Mouse (Mus musculus) CH12.LX (cell line): Measurements from ENCODE around the gene Gm6614. TPM values are rescaled to one million over a fixed set of nuclear protein-coding genes. Genes with fewer than 3 reads are reported as not detected.

Experiments
- DNase-seq: peaks from one replicate; pipeline ENCODE4 v3.0.0-alpha.2; 2013; ENCODE audit errors: extremely low read depth
- H3K27ac ChIP-seq: 2 replicates; pipeline ENCODE4 v1.5.1; 2012; ENCODE audit warnings: low read depth, mild to moderate bottlenecking, control low read depth, moderate library complexity; ENCODE audit not compliant: insufficient read depth
- H3K27me3 ChIP-seq: replicated peaks from 2 replicates; pipeline ENCODE3; 2012; ENCODE audit warnings: inconsistent platforms
- H3K36me3 ChIP-seq, 2 experiments: replicated peaks in 1 of 2; 2 replicates each; pipeline versions ENCODE3 to v1.6.1; 2012; ENCODE audit warnings: inconsistent platforms in 1 of 2, low read length in 1 of 2, mild to moderate bottlenecking in 1 of 2, mixed read lengths in 1 of 2, moderate library complexity in 1 of 2; ENCODE audit not compliant: control insufficient read depth in 1 of 2, insufficient read depth in 1 of 2
- H3K4me1 ChIP-seq, 2 experiments: 2 replicates each; pipeline ENCODE4 v1.6.1; 2012; ENCODE audit warnings: inconsistent platforms in 1 of 2, moderate library complexity in 1 of 2; ENCODE audit not compliant: insufficient read depth in 2 of 2, control insufficient read depth in 1 of 2
- H3K4me2 ChIP-seq: 2 replicates; pipeline ENCODE4 v1.6.1; 2012; ENCODE audit warnings: low read depth, mild to moderate bottlenecking, control low read depth; ENCODE audit not compliant: poor library complexity, insufficient read depth, severe bottlenecking
- H3K4me3 ChIP-seq, 3 experiments: fragments of 150-350 bp in 1 of 3; sonication (generic) in 1 of 3; replicated peaks in 1 of 3; 2 replicates each; pipeline versions ENCODE3 to v1.5.1; 2011 to 2012; ENCODE audit warnings: low read depth in 2 of 3, low read length in 2 of 3, mild to moderate bottlenecking in 2 of 3, moderate library complexity in 2 of 3, control low read depth in 1 of 3, improper control_type of control experiment in 1 of 3, inconsistent platforms in 1 of 3, mixed read lengths in 1 of 3; ENCODE audit not compliant: poor library complexity in 1 of 3
- H3K79me2 ChIP-seq: replicated peaks from 2 replicates; pipeline ENCODE4 v1.6.1; 2012; ENCODE audit warnings: mild to moderate bottlenecking, moderate library complexity; ENCODE audit not compliant: control insufficient read depth, poor library complexity, insufficient read depth, severe bottlenecking; ENCODE audit errors: extremely low read depth
- H3K9ac ChIP-seq: 2 replicates; pipeline ENCODE4 v1.6.1; 2012; ENCODE audit warnings: low read depth, mild to moderate bottlenecking, control low read depth, moderate library complexity; ENCODE audit not compliant: insufficient read depth
- H3K9me3 ChIP-seq: replicated peaks from 2 replicates; pipeline ENCODE3; 2012; ENCODE audit warnings: low read length, inconsistent platforms, mixed read lengths
- CTCF ChIP-seq, 2 experiments: IDR thresholded peaks in 1 of 2; conservative IDR thresholded peaks in 1 of 2; 2 replicates each; pipeline ENCODE4 v1.5.1; 2011 to 2012; ENCODE audit warnings: low read depth in 2 of 2, low read length in 2 of 2, improper control_type of control experiment in 1 of 2, inconsistent platforms in 1 of 2, mild to moderate bottlenecking in 1 of 2, moderate library complexity in 1 of 2
- E2F4 ChIP-seq: IDR thresholded peaks from 2 replicates; pipeline ENCODE4 v1.6.1; 2011; ENCODE audit warnings: low read depth, low read length, improper control_type of control experiment; ENCODE audit not compliant: insufficient replicate concordance
- ELF1 ChIP-seq: IDR thresholded peaks from 2 replicates; pipeline ENCODE4 v1.6.1; 2014; ENCODE audit warnings: low read depth, mild to moderate bottlenecking, inconsistent platforms, low read length, improper control_type of control experiment
- EP300 ChIP-seq: IDR thresholded peaks from 2 replicates; pipeline ENCODE4 v1.6.1; 2011; ENCODE audit warnings: low read length, improper control_type of control experiment
- ETS1 ChIP-seq: conservative IDR thresholded peaks from 2 replicates; pipeline ENCODE4 v1.6.1; 2012; ENCODE audit warnings: low read depth, mild to moderate bottlenecking, inconsistent platforms, low read length, improper control_type of control experiment, moderate library complexity
- HCFC1 ChIP-seq: IDR thresholded peaks from 2 replicates; pipeline ENCODE4 v1.6.1; 2012; ENCODE audit warnings: low read depth, mild to moderate bottlenecking, inconsistent platforms, low read length, improper control_type of control experiment
- JUN ChIP-seq: IDR thresholded peaks from 2 replicates; pipeline ENCODE4 v1.6.1; 2011; ENCODE audit warnings: low read depth, mild to moderate bottlenecking, low read length, improper control_type of control experiment, moderate library complexity; ENCODE audit not compliant: insufficient read depth
- JUND ChIP-seq: conservative IDR thresholded peaks from 2 replicates; pipeline ENCODE4 v1.6.1; 2011; ENCODE audit warnings: low read depth, low read length, improper control_type of control experiment
- MAFK ChIP-seq: IDR thresholded peaks from 2 replicates; pipeline ENCODE4 v1.6.1; 2011; ENCODE audit warnings: low read length, improper control_type of control experiment; ENCODE audit not compliant: insufficient replicate concordance
- MAX ChIP-seq: IDR thresholded peaks from 2 replicates; pipeline ENCODE4 v1.6.1; 2011; ENCODE audit warnings: low read length, improper control_type of control experiment
- MAZ ChIP-seq: IDR thresholded peaks from 2 replicates; pipeline ENCODE4 v1.6.1; 2012; ENCODE audit warnings: low read depth, mild to moderate bottlenecking, inconsistent platforms, low read length, improper control_type of control experiment, moderate library complexity
- MXI1 ChIP-seq: IDR thresholded peaks from 2 replicates; pipeline ENCODE4 v1.6.1; 2011; ENCODE audit warnings: mild to moderate bottlenecking, low read depth, low read length, improper control_type of control experiment
- MYC ChIP-seq: IDR thresholded peaks from 2 replicates; pipeline ENCODE4 v1.6.1; 2011; ENCODE audit warnings: low read depth, mild to moderate bottlenecking, improper control_type of control experiment, low read length
- NELFE ChIP-seq: IDR thresholded peaks from 2 replicates; pipeline ENCODE4 v1.6.1; 2011; ENCODE audit warnings: low read depth, low read length, improper control_type of control experiment
- PAX5 ChIP-seq: IDR thresholded peaks from 2 replicates; pipeline ENCODE4 v1.6.1; 2012; ENCODE audit warnings: low read length, inconsistent platforms, mixed read lengths
- POLR2A ChIP-seq: IDR thresholded peaks from 2 replicates; pipeline ENCODE4 v1.6.1; 2011; ENCODE audit warnings: low read depth, mild to moderate bottlenecking, improper control_type of control experiment, low read length
- RAD21 ChIP-seq: IDR thresholded peaks from 2 replicates; pipeline ENCODE4 v1.6.1; 2011; ENCODE audit warnings: low read depth, mild to moderate bottlenecking, low read length, improper control_type of control experiment, moderate library complexity
- SMC3 ChIP-seq: IDR thresholded peaks from 2 replicates; pipeline ENCODE4 v1.6.1; 2011; ENCODE audit warnings: low read depth, low read length, improper control_type of control experiment
- TBP ChIP-seq: conservative IDR thresholded peaks from 2 replicates; pipeline ENCODE4 v1.6.1; 2011; ENCODE audit warnings: low read depth, low read length, improper control_type of control experiment
- USF1 ChIP-seq: IDR thresholded peaks from 2 replicates; pipeline ENCODE4 v1.6.1; 2014; ENCODE audit warnings: low read depth, mild to moderate bottlenecking, inconsistent platforms, low read length, improper control_type of control experiment
- USF2 ChIP-seq: conservative IDR thresholded peaks from 2 replicates; pipeline ENCODE4 v1.6.1; 2011; ENCODE audit warnings: low read depth, low read length, improper control_type of control experiment
- ZNF384 ChIP-seq: IDR thresholded peaks from 2 replicates; pipeline ENCODE4 v1.6.1; 2012; ENCODE audit warnings: low read depth, low read length, improper control_type of control experiment, inconsistent platforms
- dilution Hi-C: fragments of 300-500 bp; cut with MboI; formaldehyde crosslinking; loops from 2 replicates; pipeline ENCODE4 v1.14.3; 2020; ENCODE audit warnings: low sequenced_read_pairs; ENCODE audit not compliant: extremely low pct_unique_long_range_greater_than_20kb, extremely low pct_ligation_motif_present
- in situ Hi-C: fragments of 300-500 bp; cut with MboI; formaldehyde crosslinking; loops from 3 replicates; pipeline ENCODE4 v1.14.3; 2019; ENCODE audit warnings: low sequenced_read_pairs, low pct_ligation_motif_present, low pct_unique_long_range_greater_than_20kb, mixed read lengths
- polyA plus RNA-seq: library from polyadenylated mRNA; unstranded; fragments of >175 nt; gene quantifications from 2 replicates; pipeline ENCODE4 v1.2.1, GENCODE M21; 2012; ENCODE audit warnings: low read depth; ENCODE audit not compliant: insufficient read length
- total RNA-seq, 2 experiments: library from RNA; depleted of rRNA; stranded (reverse); fragments of 300-350 nt in 1 of 2; fragments of >200 nt in 1 of 2; gene quantifications; 2 replicates each; pipeline ENCODE4 v1.2.3; 2012 to 2014

Gene Gm6614
- total and polyA plus RNA-seq, 3 experiments: not detected

DNA sequence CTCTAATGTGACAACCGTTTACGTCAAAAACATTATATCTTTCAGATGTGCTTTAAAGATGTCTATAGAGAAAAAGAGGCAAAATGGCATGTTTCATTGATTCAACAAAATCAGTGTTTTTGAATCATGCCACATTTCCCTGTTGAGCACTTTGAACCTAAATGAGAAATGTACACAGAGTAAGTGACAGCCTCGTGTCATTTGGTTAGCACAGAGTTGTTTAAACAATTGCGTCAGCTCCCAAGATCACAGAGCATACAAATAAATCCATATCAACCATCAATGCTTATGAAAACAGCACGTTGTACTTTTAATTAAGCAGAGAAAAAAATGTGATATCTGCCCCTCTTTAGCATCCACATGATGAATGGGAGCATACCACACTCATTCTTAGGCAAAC, 50.7 kb downstream of the Gm6614 start:
- Histone ChIP-seq H3K79me2 (no peaks in the 10 kb centered on the region), H3K36me3 (no peaks in the 10 kb centered on the region), H3K27me3 (no peaks in the 10 kb centered on the region), H3K9me3 (peaks cover 13% of the 10 kb centered on the region), H3K27ac (no peak overlapping the region), H3K4me3 (no peak overlapping the region), H3K4me1 (no peaks in the 10 kb centered on the region), H3K4me2 (no peak overlapping the region), H3K9ac (no peak overlapping the region)
- dilution Hi-C loops: no loop called here
- in situ Hi-C loops: no loop called here
- TF ChIP-seq ELF1 (no peak), JUND (no peak), MXI1 (no peak), SMC3 (no peak), EP300 (no peak), E2F4 (no peak)
- no peak for DNase-seq

DNA sequence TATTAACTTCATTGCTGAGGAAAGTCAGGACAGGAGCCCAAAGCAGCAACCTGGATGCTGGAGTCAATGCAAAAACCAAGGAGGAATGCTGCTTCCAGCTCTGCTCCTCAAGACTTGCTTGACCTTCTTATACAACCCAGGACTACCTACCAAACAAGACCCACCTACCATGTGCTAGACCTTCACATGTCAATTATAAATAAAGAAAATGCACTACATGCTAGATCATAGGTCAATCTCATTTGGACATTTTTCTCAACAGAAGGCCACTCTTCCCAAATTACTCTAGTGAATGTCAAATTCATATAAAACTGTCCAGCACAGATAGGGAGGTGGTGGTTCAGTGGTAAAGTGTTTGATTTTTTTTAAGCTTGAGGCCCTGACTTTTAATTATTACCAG, 64.4 kb downstream of the Gm6614 start, which contains the start of gene Slco1a1:
Slco1a1 (minus strand) TSS at position 101 of the 400 bp plus-strand sequence.
- no peaks in the 10 kb centered on the region for H3K27me3 ChIP-seq
- in situ Hi-C loops (no loop called here), dilution Hi-C loops (no loop called here)

DNA sequence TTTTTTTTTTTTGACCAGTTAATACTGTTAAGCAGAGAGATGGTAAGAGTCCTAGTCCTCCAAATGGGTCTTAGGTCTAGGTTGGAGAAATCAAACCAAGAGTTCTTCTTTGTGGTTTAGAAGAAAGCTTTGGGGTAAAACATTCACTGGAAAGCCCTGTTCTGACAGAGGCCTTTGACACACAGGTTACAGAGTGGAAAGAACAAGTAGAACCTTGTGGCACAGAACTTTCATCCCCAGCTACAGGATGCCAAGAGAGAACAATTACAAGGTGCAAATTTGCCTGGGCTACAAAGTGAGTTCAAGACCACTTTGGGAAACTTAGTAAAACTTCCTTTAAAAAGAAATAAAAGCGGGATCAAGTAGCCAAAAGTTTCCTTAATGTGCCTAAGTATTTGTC, 70.8 kb downstream of the Gm6614 start:
- no peak for TF ChIP-seq MXI1
- TF ChIP-seq CTCF (conservative IDR thresholded peaks at IDR 0.05 in 1 of 2, IDR thresholded peaks at IDR 0.05 in 1 of 2; ENCODE audit: low read depth in 2 of 2, low read length in 2 of 2): no peak
- TF ChIP-seq MAFK: no peak
- no peak for TF ChIP-seq MYC
- no peak for TF ChIP-seq RAD21

More for the DNA sequence above, 64.4 kb downstream of the Gm6614 start, which contains the start of gene Slco1a1:
- Histone ChIP-seq H3K36me3 (no peaks in the 10 kb centered on the region), H3K9me3 (peaks cover 15% of the 10 kb centered on the region), H3K4me3 (no peak within 1 kb of the TSS), H3K27ac (no peak within 1 kb of the TSS), H3K9ac (no peak within 1 kb of the TSS), H3K4me1 (no peaks in the 10 kb centered on the region), H3K79me2 (no peaks in the 10 kb centered on the region), H3K4me2 (no peak within 1 kb of the TSS)
- DNase-seq: no peak
- TF ChIP-seq NELFE (no peak), RAD21 (no peak), POLR2A (no peak), ETS1 (no peak), USF1 (no peak), MYC (no peak), PAX5 (no peak), TBP (no peak), USF2 (no peak), HCFC1 (no peak), ZNF384 (no peak), JUN (no peak), MAZ (no peak), MAX (no peak)

More for the DNA sequence above, 70.8 kb downstream of the Gm6614 start:
- dilution Hi-C loops (no loop called here), in situ Hi-C loops (no loop called here)
- H3K9me3 ChIP-seq: peaks cover 10% of the 10 kb centered on the region
- DNase-seq: no peak
- no peak overlapping the region for H3K4me2 ChIP-seq
- no peaks in the 10 kb centered on the region for H3K79me2 ChIP-seq
- H3K27me3 ChIP-seq: no peaks in the 10 kb centered on the region
- H3K27ac ChIP-seq: no peak overlapping the region
- H3K4me3 ChIP-seq: no peak overlapping the region
- no peaks in the 10 kb centered on the region for H3K4me1 ChIP-seq
- no peaks in the 10 kb centered on the region for H3K36me3 ChIP-seq
- H3K9ac ChIP-seq: no peak overlapping the region
